23 mouse cellular contexts compared by ENCODE assay signal in the genomic region with DNA sequence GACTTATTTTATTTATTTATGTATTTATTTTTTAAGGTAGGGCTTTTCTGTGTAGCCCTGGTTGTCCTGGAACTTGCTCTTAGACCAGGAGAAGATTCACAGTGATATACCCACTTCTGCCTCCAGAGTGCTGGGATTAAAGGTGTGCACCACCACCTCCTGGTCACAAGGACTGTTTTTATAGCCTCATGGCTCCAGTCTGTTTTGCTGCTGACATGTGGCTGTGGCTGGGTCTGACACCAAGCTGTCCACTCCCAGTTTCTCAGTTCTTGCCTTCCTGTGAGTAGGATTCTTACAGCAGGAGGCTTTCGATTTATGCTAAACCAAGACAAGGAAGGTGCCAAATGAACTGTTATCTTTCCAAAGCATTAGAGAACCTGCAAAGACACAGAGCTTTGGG. TPM values are rescaled to one million over a fixed set of nuclear protein-coding genes. Genes with fewer than 3 reads are reported as not detected.
DNase-seq lines count a peak whose midpoint lies in the region; ATAC-seq and TF ChIP-seq lines count a peak whose summit lies in the region.
"Had no signal": no experiment of that assay in that cellular context is flagged by ENCODE, and none has a peak within 500 bp of the region (broad histone marks: within the 10 kb centered on the region; RNA-seq: fewer than 3 reads in every experiment).

No protein-coding gene starts in this region.

- TF ChIP-seq CTCF in liver, postnatal 0 days (IDR thresholded peaks at IDR 0.05; ENCODE audit: low read depth): 0 out of 2 replicates have a peak, but pooled peaks have one; percentile 6
- TF ChIP-seq CTCF in stomach, postnatal 0 days (IDR thresholded peaks at IDR 0.05; ENCODE audit: low read depth): no peak

- H3K36me3 ChIP-seq in liver, postnatal 0 days (replicated peaks; ENCODE audit: insufficient read depth, low read length): no peaks in the 10 kb centered on the region
- H3K36me3 ChIP-seq in liver, embryonic 12.5 days: no peaks in the 10 kb centered on the region
- no peaks in the 10 kb centered on the region for H3K36me3 ChIP-seq in stomach, postnatal 0 days (ENCODE audit: control insufficient read depth, insufficient read depth, low read length)
- H3K36me3 ChIP-seq: embryonic facial prominence, embryonic 10.5 days; embryonic facial prominence, embryonic 12.5 days; forebrain, embryonic 15.5 days; G1E had no signal

- H3K27me3 ChIP-seq in liver, postnatal 0 days (ENCODE audit: insufficient read depth, low read length): no peaks in the 10 kb centered on the region
- H3K27me3 ChIP-seq in liver, embryonic 12.5 days (replicated peaks): no peaks in the 10 kb centered on the region
- H3K27me3 ChIP-seq in stomach, postnatal 0 days (ENCODE audit: control insufficient read depth, insufficient read depth, low read length): no peaks in the 10 kb centered on the region
- H3K27me3 ChIP-seq: CH12.LX; embryonic facial prominence, embryonic 12.5 days; forebrain, embryonic 13.5 days; forebrain, embryonic 15.5 days; Patski had no signal

- WGBS in liver, postnatal 0 days (ENCODE audit: insufficient replicate concordance): 85% methylated on average over 1 of the region's 1 CpGs
- WGBS in liver, embryonic 12.5 days (ENCODE audit: insufficient replicate concordance): 80% methylated on average over 1 of the region's 1 CpGs
- 82% methylated on average over 1 of the region's 1 CpGs for WGBS in stomach, postnatal 0 days

- no peaks in the 10 kb centered on the region for H3K9me3 ChIP-seq in liver, postnatal 0 days (ENCODE audit: low read length)
- H3K9me3 ChIP-seq in liver, embryonic 12.5 days (replicated peaks): no peaks in the 10 kb centered on the region; the same call in 1 of the 2 replicates
- no peaks in the 10 kb centered on the region for H3K9me3 ChIP-seq in stomach, postnatal 0 days (ENCODE audit: control insufficient read depth, low read length)
- H3K9me3 ChIP-seq: embryonic facial prominence, embryonic 10.5 days; embryonic facial prominence, embryonic 12.5 days; forebrain, embryonic 13.5 days; forebrain, embryonic 15.5 days had no signal

- no peaks in the 10 kb centered on the region for H3K4me1 ChIP-seq in liver, postnatal 0 days (ENCODE audit: insufficient read depth)
- no peaks in the 10 kb centered on the region for H3K4me1 ChIP-seq in liver, embryonic 12.5 days
- H3K4me1 ChIP-seq in stomach, postnatal 0 days (replicated peaks; ENCODE audit: control insufficient read depth, insufficient read depth): no peaks in the 10 kb centered on the region
- H3K4me1 ChIP-seq: embryonic facial prominence, embryonic 12.5 days; forebrain, embryonic 13.5 days had no signal

- intact Hi-C loops in heart, postnatal 25 days (cut with DNase I): no loop called here

- H3K27ac ChIP-seq in liver, postnatal 0 days (ENCODE audit: low read depth): no peak overlapping the region
- no peak overlapping the region for H3K27ac ChIP-seq in liver, embryonic 12.5 days
- no peak overlapping the region for H3K27ac ChIP-seq in stomach, postnatal 0 days (replicated peaks)
- H3K27ac ChIP-seq: embryonic facial prominence, embryonic 10.5 days; embryonic facial prominence, embryonic 12.5 days; forebrain, embryonic 13.5 days; forebrain, embryonic 15.5 days had no signal

- peak; percentile 1 for DNase-seq in heart, adult 11 months
- DNase-seq in heart, postnatal 25 days (ENCODE audit: low spot score): no peak
- no peak for DNase-seq in liver, postnatal 0 days
- peak; percentile 3 for DNase-seq in stomach, postnatal 0 days (ENCODE audit: low spot score)
- DNase-seq: adrenal gland, adult 8-10 months; adrenal gland, postnatal 14 days; adrenal gland, postnatal 36 days; B cell, adult 2 months; cerebellum, adult 11-12 months; cerebellum, adult 2 months; cerebellum, adult 9-10 months; cerebellum, postnatal 10 days; cerebellum, postnatal 25 days had no signal

- H3K4me3 ChIP-seq in liver, postnatal 0 days (ENCODE audit: low read depth, low read length): no peak overlapping the region
- no peak overlapping the region for H3K4me3 ChIP-seq in liver, embryonic 12.5 days
- no peak overlapping the region for H3K4me3 ChIP-seq in stomach, postnatal 0 days (ENCODE audit: low read depth, low read length)
- H3K4me3 ChIP-seq: embryonic facial prominence, embryonic 10.5 days; embryonic facial prominence, embryonic 12.5 days; forebrain, embryonic 13.5 days; forebrain, embryonic 15.5 days had no signal

- ATAC-seq in liver, postnatal 0 days: no peak
- no peak for ATAC-seq in liver, embryonic 12.5 days
- no peak for ATAC-seq in stomach, postnatal 0 days (ENCODE audit: low FRiP score, low TSS enrichment)
- ATAC-seq: activated CD4-positive, CD25-positive, alpha-beta regulatory T cell, adult 4 months; CD4-positive, CD25-positive, alpha-beta regulatory T cell, adult 4 months; forebrain, embryonic 13.5 days; forebrain, embryonic 15.5 days; Patski had no signal

- no peak for TF ChIP-seq EP300 in liver, postnatal 0 days (IDR thresholded peaks at IDR 0.05; ENCODE audit: low read depth)
- no peak for TF ChIP-seq EP300 in stomach, postnatal 0 days (optimal IDR thresholded peaks at IDR 0.05)

- no peak overlapping the region for H3K9ac ChIP-seq in liver, postnatal 0 days (replicated peaks)
- H3K9ac ChIP-seq in liver, embryonic 12.5 days: no peak overlapping the region
- no peak overlapping the region for H3K9ac ChIP-seq in stomach, postnatal 0 days (ENCODE audit: low read length)
- H3K9ac ChIP-seq: embryonic facial prominence, embryonic 12.5 days; forebrain, embryonic 13.5 days; forebrain, embryonic 15.5 days had no signal

- no peak overlapping the region for H3K4me2 ChIP-seq in liver, postnatal 0 days (ENCODE audit: low read depth, low read length)
- no peak overlapping the region for H3K4me2 ChIP-seq in liver, embryonic 12.5 days
- no peak overlapping the region for H3K4me2 ChIP-seq in stomach, postnatal 0 days (replicated peaks; ENCODE audit: low read depth)
- H3K4me2 ChIP-seq: embryonic facial prominence, embryonic 12.5 days; forebrain, embryonic 13.5 days; forebrain, embryonic 15.5 days had no signal

RNA-seq across cellular contexts. Expression of a gene that starts 16.5 kb away (rescaled TPM):
- under 1 TPM; 0.61 to 0.62 TPM for total RNA-seq in heart, postnatal 25 days (2021)
- 0.86 and 0.88 TPM in 2 replicates for polyA plus RNA-seq in liver, postnatal 0 days (2015; fragmentation: Nextera tagmentation; extraction: Ambion mirVana)
- 0.86 and 1.1 TPM in 2 replicates for polyA plus RNA-seq in liver, embryonic 12.5 days (2016; fragmentation: Nextera tagmentation; extraction: Ambion mirVana)
- polyA plus RNA-seq in stomach, postnatal 0 days (2015; fragmentation: Nextera tagmentation; extraction: Ambion mirVana): 0.75 and 0.87 TPM in 2 replicates
- polyA plus RNA-seq: CD4-positive, CD25-positive, alpha-beta regulatory T cell, adult 4 months; G1E had no signal

Comparison
In these comparisons a context has a peak if more than half of its experiments do, and no peak if none do; other contexts are left out.
1. DNase-seq: peak in heart, adult 11 months (single experiment) and stomach, postnatal 0 days (single experiment); none in heart, postnatal 25 days (single experiment) and liver, postnatal 0 days (single experiment).